Mouse (Mus musculus): ENCODE results near the gene C9orf72.

Gene C9orf72

DNA sequence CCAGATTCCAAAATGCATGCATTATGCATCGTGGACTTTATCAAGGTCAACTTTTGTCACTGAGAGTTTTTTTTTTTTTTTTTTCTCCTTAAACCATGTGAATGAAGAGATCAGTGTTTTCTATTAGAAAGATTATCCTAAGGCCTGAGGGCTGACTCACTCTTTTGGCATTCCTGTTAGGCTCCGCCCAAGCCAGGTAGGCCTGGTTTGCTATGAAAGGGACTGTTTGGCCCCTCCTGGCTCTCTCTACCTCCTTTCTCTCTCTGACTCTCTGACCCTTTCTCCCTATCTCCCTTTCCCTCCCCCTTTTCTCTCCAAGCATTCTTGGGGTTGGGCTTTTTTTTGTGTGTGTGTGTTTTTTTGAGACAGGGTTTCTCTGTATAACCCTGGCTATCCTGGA lies 50.4 kb downstream of the C9orf72 start:
- no peak for DNase-seq

GRCm38 (mm10) chr4:35173551-35173950 lies 52.4 kb downstream of the C9orf72 start:
- no peak for DNase-seq

DNA sequence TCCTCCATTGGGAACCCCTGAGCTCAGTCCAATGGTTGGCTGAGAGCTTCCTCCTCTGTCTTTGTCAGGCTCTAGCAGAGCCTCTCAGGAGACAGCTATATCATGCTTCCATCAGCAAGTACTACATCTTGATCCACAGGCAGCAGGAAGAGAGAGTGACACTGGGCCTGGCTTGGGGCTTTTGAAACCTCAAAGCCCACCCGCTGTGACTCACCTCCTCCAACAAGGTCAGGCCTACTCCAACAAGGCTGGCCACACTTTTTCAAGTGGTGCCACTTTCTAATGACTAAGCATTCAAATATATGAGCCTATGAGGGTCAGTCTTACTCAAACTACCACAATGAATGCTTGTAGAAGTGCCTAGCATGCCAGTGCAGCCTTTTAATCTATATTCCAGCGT lies 53.5 kb downstream of the C9orf72 start:
- DNase-seq: no peak

DNA sequence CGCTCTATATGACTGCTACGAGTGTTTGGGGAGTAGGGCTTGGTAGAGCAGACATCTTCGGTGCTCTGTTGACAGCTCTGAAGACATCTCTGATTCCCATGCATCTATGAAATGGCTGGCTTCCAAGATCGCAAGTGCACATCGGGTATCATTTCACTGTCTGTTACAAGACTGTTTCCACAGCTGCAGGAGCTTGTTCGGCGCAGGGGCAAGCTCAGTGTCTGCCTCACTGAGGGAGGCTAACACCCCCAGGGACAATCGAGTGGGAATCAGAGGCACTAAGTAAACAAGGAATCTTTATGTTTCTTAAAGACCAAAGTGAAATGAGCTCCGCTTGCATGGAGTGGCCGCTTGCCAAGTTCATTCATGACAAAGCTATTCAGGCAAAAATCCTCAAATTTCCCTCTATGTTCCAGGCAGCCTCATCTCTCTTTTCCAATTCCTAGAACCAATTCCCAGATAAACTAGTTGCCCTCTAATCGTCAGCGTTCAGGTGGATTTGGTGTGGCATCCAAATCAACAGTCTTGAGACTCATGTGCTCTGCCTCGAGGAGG lies 56.3 kb downstream of the C9orf72 start:
- no peak for DNase-seq

GRCm38 (mm10) chr4:35167855-35168254 lies 58.1 kb downstream of the C9orf72 start:
- no peak for DNase-seq

DNA sequence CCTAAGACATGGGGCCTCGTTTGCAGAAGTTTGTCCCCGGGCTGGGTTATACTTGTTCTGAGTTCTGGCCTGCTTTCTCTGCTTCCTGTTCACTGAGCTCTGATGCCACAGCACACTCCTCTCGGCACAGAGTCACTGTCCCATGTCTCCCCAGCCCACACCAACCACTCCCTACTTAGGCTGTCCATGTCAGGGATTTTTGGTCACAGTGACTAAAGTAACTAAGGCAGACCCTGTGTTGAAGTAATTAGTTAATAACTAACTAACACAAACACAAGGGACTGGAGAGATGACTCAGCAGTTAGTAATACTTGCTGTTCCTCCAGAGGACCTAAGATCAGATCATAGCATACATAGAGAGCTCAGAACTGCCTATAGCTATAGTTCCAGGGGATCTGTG lies 60.0 kb downstream of the C9orf72 start:
- peak; percentile 56 for DNase-seq

DNA sequence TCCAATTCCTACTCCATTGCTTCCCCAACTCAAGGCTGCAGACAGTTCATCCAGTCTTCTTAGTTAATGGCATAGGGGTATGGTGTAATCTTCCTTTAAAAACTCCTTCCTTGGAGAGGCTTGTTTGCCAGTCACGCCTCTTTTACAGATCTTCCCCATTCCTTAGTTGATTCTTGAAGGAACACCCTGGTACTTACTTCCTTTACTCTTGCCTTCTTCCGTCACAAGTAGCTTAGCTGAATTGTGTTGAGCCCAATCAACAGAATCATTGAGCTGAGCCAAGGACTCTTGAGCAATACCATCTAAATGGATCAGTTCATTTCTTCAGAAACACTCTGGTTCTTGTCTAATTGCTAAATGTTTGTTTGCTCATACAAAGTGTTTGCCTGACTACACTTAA lies 60.7 kb downstream of the C9orf72 start:
- DNase-seq: no peak

- no peak for DNase-seq
Observed at GRCm38 (mm10) chr4:35157815-35158214, 68.2 kb downstream of the C9orf72 start.

DNA sequence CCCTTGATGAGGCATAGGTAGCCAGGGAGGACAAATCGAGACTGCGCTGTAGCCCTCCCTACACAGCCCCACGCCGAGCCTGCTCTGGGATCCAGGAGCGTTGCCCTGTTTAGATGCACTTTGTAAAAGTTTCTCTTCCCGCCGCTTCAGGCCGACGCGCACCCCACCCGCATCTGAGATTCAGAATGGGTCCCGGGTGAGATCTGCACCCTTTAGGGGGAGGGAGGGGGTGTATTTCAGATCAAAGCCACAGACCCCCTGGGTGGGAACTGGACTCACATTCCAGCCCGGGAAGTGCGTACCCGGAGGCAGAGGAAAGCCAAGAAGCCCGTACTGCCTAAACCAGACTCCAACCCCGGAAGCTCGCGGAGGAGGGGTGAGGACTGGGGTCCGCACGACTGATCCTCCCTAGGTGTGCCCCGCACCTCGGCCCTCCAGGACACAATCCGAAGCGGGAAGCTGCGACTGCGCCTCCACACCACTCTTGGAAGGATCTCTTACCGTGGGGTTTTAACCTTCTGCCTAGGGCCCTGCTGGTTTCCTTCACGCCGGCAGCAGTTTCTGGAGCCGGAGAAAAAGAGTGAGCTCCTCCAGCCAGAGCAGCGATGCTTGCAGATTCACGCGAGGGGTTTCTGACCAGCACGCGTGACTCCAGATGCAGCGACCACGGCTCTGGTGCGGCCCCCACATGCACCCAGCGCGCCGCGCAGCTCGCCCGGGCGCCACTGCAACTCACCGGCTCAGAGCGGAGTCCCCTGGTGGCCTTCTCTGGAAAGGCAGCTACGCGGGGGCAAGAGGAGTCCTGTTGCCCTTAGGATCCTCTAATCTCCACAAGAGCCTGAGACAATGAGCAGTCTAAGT lies 69.0 kb downstream of the C9orf72 start, which contains the start of gene Mob3b:
TSS of gene Mob3b (minus strand) at position 734 of the 861 bp plus-strand sequence.
- peak; percentile 94 for DNase-seq

GRCm38 (mm10) chr4:35156149-35156611 lies 69.8 kb downstream of the C9orf72 start:
- DNase-seq: peak; percentile 92

DNA sequence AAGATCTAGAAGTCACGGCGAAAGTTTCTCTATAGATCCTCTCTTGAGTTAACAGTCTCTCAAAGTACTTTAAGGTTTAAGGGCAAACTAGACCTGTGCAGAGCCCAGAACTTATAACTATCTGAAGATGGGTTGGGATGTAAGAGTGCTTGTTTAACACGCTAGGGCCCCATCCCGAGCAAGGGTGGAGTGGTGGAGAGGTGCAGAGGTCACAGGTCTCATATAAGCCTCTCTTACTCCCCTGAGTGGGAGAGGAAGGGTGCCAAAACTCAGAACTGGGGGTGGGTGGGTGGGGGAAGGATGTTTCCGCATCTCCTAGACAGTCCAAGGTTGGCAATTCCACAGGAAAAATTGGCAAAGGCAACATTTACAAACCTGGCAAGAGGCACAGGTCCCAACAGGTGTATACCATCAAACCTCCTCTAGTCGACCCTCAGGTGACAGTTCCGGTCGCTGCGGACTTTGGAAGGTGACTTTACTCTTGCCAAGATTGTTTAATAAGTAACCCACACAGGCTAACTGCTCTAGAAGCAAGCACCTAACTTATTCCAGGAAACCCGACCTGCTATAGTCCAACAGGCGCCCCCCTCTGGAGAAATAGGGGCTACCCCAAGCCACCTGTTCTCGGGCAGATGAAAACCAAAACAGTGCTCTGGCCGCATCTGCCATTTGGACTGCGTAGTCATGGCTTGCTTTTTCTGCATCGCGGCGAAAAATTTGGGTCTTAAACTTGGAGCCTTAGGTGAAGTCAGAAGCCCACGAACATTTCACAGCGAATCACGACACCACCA lies 70.6 kb downstream of the C9orf72 start:
- peak; percentile 97 for DNase-seq

GRCm38 (mm10) chr4:35154051-35154450 lies 71.9 kb downstream of the C9orf72 start:
- no peak for DNase-seq

GRCm38 (mm10) chr4:35151756-35152155 lies 74.2 kb downstream of the C9orf72 start, which contains the start of gene Ifnk:
Gene Ifnk (plus strand): TSS chr4:35152056.
- no peak for DNase-seq

DNA sequence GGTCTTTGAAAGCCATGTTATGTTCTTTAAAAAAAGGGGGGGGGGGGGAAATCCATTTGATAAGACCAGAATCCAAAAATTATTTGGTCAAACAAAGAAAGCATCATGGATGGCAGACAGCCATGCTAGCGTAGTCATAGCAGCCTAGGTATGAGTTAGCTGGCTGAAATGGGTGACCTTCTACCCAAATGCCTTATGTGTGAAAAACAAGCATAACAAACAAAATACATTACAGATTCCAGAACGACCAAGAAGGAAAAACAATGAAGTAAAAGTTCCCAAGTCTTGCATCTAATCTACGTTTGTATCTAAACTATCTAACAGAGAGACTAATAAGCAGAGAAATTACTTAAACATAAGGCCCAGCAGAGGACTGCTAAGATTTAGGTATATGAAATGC lies 75.3 kb downstream of the C9orf72 start:
- no peak for DNase-seq

DNA sequence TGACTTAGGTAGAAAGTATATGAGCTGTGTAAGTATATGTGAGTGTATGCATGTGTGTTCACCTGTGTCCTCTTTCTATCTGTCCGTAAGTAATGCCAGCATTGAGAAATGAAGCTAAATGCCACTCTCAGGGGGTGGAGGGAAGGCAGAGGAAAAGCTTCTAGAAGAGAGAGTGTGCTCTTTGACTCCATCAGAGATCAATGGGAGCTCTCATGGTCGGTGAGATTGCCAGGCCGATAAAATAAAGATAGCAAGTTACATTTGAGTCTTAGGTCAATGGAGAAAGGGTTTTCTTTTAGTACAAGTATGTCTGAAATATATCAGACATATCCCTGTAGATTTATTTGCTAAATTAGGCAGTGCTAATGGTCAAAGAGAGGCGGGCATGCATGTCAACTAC lies 77.6 kb downstream of the C9orf72 start:
- no peak for DNase-seq

DNA sequence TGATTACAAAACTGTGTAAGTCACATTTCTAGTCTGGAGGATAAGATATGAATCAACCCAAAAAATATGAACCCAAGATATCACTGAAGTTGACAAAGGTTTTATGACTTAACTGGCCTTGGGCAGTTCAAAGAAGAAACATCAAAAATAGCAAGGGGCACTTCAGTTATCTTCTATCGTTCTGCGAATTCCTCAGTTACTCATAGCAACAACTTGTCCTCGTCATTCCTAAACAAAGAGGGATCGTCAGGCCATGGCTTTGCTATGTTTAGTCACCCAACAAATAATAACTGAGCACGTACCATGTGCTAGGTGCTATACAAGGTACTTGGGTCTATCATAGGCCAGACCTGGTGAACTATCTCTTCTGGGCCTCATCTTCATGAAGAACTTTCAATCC lies 79.4 kb downstream of the C9orf72 start:
- DNase-seq: no peak

DNA sequence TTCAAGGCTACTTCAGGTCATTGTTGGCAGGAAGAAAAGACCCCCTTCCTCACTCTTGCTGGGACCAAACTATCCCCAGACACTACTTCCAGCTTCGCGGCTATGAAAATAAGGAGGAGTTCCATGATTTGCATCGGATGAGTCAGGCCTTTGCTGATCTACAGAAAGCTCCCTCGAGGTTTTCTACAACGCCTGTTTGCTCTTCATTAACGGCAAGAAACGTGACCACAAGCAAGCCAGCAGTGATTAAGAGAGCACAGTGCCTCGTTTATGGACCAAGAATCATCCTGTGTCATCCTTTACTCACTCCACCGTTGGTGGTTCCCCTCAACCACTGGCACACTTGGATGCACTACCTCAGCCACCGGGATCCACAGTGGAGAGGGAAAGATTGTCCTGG lies 80.2 kb downstream of the C9orf72 start:
- no peak for DNase-seq

GRCm38 (mm10) chr4:35143472-35144102 lies 82.4 kb downstream of the C9orf72 start:
- no peak for DNase-seq
